Mouse (Mus musculus) layer of hippocampus, adult 2 months (tissue): ENCODE data around the gene Schip1. TPM values are rescaled to one million over a fixed set of nuclear protein-coding genes. Genes with fewer than 3 reads are reported as not detected.

Experiments used
- DNase-seq, 2 experiments: peaks; one replicate each; pipeline ENCODE4 v3.0.0; 2022; ENCODE audit warnings: low spot score in 2 of 2
- H3K27ac ChIP-seq: fragments of 200-600 bp; 2 replicates; pipeline ENCODE4 v1.8.1; 2022
- H3K4me3 ChIP-seq: fragments of 200-600 bp; 2 replicates; pipeline ENCODE4 v1.8.1; 2022; ENCODE audit warnings: mild to moderate bottlenecking
- CTCF ChIP-seq: fragments of 200-600 bp; conservative IDR thresholded peaks from 2 replicates; pipeline ENCODE4 v1.8.1; 2022; ENCODE audit warnings: antibody characterized with exemption, mild to moderate bottlenecking, moderate library complexity
- total RNA-seq, 2 experiments: library from RNA; stranded (reverse); gene quantifications; 2 replicates each; pipeline ENCODE4 v1.2.3; 2021

The Schip1 gene
- total RNA-seq, 2 experiments from 2014 or later = 276 to 283 TPM

GRCm38 (mm10) chr3:68496513-68496912 is 431.9 kb downstream of the Schip1 start:
- Histone ChIP-seq H3K4me3 (peak overlapping the region; percentile 89; the same call in 1 of the 2 replicates), H3K27ac (peak overlapping the region; percentile 36; the same call in 1 of the 2 replicates)
- no peak for DNase-seq
- TF ChIP-seq CTCF = no peak

GRCm38 (mm10) chr3:68499532-68500152 is 435.0 kb downstream of the Schip1 start:
- H3K4me3 ChIP-seq = no peak overlapping the region
- peak in 1 of 2 experiments; percentile 7 for DNase-seq
- TF ChIP-seq CTCF = no peak
- H3K27ac ChIP-seq = no peak overlapping the region

DNA sequence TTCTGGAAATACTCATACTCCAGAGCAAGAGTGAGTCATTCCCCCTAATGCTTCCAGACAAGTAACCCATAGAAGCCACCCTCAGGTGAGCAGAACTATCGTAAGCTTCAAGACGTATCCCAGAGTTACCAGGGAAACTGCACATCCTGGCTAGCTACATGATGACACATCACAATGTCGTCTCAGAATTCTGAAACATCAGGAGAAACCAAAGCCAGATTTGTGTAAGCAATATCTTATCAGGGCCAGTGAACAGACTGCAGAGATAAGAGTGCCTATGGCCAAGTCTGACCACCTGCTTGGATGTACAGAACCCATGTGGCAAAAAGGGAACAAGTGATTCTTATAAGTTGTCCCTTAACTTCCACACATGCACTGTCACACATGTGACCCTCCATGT is 440.2 kb downstream of the Schip1 start:
- no peak for DNase-seq
- no peak overlapping the region for H3K4me3 ChIP-seq
- no peak overlapping the region for H3K27ac ChIP-seq
- no peak for TF ChIP-seq CTCF

DNA sequence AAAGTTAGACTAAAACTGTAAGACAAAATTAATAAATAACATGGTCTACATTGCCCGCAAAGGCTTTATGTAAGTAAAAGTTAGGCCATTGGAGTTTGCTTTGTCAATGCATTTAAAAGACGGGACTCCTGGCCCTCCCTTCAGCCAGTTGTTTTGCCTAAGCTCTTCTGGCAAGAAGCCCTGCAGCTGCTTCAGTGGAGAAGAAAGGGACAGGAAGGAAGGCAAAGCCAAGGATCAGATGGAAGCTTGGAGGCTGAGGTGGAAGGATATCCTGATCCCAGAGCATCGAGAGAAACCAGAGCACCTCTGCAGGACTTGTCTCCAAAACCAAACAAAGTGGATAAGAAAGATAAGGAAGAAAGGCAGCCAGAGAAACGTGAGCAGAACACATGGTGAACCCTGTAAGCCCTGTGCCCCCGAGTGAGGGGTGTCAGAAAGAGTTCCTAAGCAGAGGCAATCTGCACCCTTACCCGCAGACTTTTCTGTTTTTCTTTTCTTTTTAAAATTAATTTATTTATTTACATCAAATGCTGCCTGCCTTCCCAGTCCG is 442.2 kb downstream of the Schip1 start:
- Histone ChIP-seq H3K27ac (no peak overlapping the region), H3K4me3 (no peak overlapping the region)
- no peak for TF ChIP-seq CTCF
- no peak for DNase-seq

DNA sequence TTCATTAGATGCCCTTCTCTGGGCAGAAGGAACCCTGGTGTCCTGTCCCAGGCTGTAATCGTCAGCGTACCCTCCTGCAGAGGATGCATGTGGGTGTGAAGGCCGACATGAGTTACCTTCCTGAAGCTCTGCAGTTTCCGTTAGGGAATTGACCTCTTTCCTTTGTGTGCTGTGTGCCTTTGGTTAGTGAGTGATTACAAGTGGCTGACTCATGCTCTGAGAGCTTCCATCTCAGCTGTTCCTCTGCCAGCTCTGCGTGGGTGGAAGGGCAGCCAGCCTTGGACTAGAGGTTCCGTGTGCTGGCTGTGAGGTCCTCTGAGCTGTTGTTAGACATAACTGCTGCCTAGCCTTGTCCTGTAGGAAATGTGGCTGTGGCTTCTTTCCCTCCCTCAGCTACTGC is 444.0 kb downstream of the Schip1 start:
- no peak for DNase-seq
- no peak overlapping the region for H3K4me3 ChIP-seq
- H3K27ac ChIP-seq = peak overlapping the region; percentile 68
- no peak for TF ChIP-seq CTCF

DNA sequence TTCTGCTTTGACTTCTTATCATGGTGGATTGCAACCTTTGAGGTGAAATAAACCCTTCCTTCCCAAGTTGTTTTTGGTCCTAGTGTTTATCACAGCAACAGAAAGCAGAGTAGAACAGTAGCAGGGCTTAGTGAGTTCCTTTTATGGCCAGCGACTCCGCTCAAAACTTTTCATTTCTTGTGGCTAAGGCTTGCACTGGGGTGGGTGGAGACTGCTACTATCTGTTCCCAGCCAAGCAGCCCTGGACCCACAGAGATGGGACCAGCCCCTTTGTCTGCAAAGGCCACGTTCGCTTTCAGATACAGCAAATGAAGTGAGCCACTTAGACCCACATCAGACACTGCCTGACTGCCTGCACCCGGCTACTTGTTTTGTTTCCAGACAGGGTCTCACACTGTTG is 446.3 kb downstream of the Schip1 start:
- DNase-seq = no peak
- peak overlapping the region; percentile 12; the same call in 1 of the 2 replicates for H3K27ac ChIP-seq
- TF ChIP-seq CTCF = no peak

DNA sequence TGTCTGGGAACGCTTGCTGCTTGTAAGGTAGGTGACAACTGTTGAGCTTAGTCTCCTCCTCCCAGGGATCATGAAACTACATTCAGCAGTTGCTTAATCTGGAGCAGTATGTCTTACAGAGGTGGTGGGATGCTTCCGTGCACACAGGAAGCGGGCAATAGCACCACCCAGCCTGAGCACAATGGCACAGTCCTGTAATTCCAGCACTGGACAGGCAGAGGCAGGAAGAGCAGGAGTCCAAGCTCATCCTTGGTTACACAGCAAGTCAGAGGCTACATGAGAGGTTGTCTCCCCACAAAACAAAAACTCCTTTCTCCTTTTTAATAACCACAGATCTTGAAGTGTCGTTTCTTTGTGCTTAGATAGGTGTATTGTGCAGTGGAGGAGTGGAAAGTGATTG is 447.1 kb downstream of the Schip1 start:
- Histone ChIP-seq H3K27ac (peak overlapping the region; percentile 32; the same call in 1 of the 2 replicates), H3K4me3 (no peak overlapping the region)
- TF ChIP-seq CTCF = no peak
- DNase-seq = peak in 1 of 2 experiments; percentile 8

More for the DNA sequence above, 446.3 kb downstream of the Schip1 start:
- H3K4me3 ChIP-seq = no peak overlapping the region

DNA sequence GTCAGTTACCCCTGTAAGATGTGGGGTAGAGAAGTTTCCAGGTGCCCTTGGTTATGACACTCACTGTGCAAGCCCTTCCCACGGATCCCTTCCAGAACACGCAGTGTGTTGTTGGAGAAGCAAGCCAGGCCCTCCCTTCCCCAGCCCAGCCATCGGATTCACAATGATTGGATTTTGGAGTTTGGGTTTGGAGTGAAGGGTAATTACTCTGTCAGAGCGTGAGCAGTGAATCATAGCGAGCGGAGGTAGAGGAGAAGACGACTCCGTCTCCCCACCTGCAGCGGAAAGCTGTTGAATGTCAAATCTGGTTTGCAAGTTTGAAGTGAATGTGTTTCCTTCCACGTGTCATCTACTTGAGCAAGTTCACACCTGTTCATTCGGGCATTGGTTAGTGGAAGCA is 447.7 kb downstream of the Schip1 start:
- H3K27ac ChIP-seq = peak overlapping the region; percentile 32; the same call in 1 of the 2 replicates
- peak in 1 of 2 experiments; percentile 9 for DNase-seq
- H3K4me3 ChIP-seq = no peak overlapping the region
- no peak for TF ChIP-seq CTCF

- no peak for DNase-seq
- Histone ChIP-seq H3K27ac (peak overlapping the region; percentile 58), H3K4me3 (no peak overlapping the region)
- TF ChIP-seq CTCF = no peak
Observed at GRCm38 (mm10) chr3:68513340-68514119, 448.9 kb downstream of the Schip1 start.

DNA sequence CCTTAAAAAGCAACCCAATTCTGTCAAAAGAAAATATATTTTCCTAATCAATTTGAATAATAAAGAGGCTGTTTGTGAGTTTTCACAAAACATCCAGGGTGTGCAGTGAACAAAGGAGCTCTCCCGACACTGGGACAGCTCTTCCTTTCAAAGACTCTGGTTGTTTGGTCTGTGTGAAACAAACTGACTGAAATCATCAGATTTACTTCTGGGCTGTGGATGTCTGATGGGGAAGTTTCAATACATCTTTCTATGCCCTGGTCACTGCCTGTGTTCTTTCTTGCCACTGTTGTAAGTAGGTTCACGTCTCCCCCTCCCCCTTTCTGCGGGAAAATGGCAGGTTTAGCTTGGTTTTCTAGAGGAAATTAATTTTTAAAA is 449.5 kb downstream of the Schip1 start:
- TF ChIP-seq CTCF = no peak
- no peak for DNase-seq
- no peak overlapping the region for H3K4me3 ChIP-seq
- H3K27ac ChIP-seq = peak overlapping the region; percentile 58

DNA sequence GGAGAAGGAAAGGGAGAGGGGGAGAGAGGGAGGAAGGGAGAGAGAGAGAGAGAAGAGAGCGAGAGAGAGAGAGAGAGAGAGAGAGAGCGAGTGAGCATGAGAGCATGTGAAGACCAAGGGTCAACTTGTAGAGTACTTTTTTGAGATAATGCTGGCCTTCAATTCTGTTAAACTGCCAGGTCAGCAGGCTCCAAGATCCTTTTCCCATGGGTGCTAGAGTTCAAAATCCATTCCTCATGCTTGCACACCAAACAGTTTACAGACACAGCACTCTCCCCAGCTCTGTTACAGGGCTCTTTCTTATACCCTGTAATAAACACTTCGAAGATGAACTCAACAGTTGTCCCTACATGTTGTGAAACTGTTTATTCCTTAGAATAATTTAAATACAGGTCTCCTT is 450.1 kb downstream of the Schip1 start:
- peak overlapping the region; percentile 58; the same call in 1 of the 2 replicates for H3K27ac ChIP-seq
- H3K4me3 ChIP-seq = no peak overlapping the region
- no peak for TF ChIP-seq CTCF
- no peak for DNase-seq

DNA sequence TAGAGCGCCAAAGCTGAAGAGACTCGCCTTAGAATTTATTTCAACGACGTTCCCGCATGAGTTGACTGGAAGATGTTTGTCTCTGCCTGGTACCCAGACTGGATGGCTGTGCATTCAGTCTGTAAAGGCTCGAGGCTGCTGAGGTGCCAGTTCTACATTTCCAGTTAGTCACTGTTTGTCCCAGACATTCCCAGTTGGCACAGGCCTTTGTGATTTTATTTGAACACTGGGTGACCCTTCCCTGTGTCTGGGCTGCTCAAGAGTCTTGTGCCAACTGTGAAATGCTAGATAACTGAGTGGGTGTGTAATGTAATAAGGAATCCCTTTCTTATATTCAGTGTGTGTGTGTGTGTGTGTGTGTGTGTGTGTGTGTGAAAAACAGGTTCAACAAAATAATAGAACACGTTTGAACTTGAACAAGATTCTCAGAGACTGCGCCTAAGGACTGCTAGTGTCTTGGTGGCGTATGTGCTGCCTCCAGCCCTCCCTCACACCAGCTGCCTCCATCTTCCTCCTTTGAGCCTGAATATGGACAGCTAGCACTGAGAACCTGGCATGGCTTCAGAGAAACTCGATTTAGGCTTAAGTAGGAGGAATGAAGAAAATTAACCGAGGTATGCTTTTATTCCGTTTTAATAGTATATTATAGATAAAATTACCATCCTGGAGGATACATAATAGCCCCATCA is 451.9 kb downstream of the Schip1 start:
- TF ChIP-seq CTCF = no peak
- no peak for DNase-seq
- peak overlapping the region; percentile 75 for H3K27ac ChIP-seq

GRCm38 (mm10) chr3:68517236-68517635 is 452.6 kb downstream of the Schip1 start:
- TF ChIP-seq CTCF = no peak
- DNase-seq = no peak
- Histone ChIP-seq H3K4me3 (no peak overlapping the region), H3K27ac (peak overlapping the region; percentile 61)

More for the DNA sequence above, 451.9 kb downstream of the Schip1 start:
- no peak overlapping the region for H3K4me3 ChIP-seq
